Mouse (Mus musculus) large intestine, adult 2 months (tissue): ENCODE results near the gene Oprm1. TPM values are rescaled to one million over a fixed set of nuclear protein-coding genes. Genes with fewer than 3 reads are reported as not detected.
"Not testable (repeated sequence)": the region's sequence is repeated elsewhere in the genome, so short reads cannot be mapped to it uniquely, and the experiment has no call there.

Experiments used
- DNase-seq: peaks from one replicate; pipeline ENCODE4 v3.0.0-alpha.2; 2012; ENCODE audit warnings: low read depth, low spot score
- whole genome bisulfite sequencing: fragments of 180-500 bp; shearing (Covaris S2); methylation state at CpG from one replicate; pipeline ENCODE4 v1.1.7; 2018; 5-methylcytosine and 5-hydroxymethylcytosine counted together
- polyA plus RNA-seq: library from polyadenylated mRNA; depleted of rRNA; stranded (reverse); fragments of >200 nt; gene quantifications from 2 replicates; pipeline ENCODE4 v1.2.3, GENCODE M21; 2012

Oprm1 gene
- polyA plus RNA-seq, 1 experiment = not detected

- no peak for DNase-seq
- 77% methylated on average over 5 of the region's 5 CpGs for WGBS
Measured at GRCm38 (mm10) chr10:6958791-6959190, 200.5 kb downstream of the Oprm1 start.

GRCm38 (mm10) chr10:6967588-6968242 lies 209.4 kb downstream of the Oprm1 start:
- DNase-seq = no peak
- 82% methylated on average over 8 of the region's 8 CpGs for WGBS

GRCm38 (mm10) chr10:6968334-6968733 lies 210.0 kb downstream of the Oprm1 start:
- WGBS = 47% methylated on average over 1 of the region's 1 CpGs
- no peak for DNase-seq

- 79% methylated on average over 2 of the region's 2 CpGs for WGBS
Measured at GRCm38 (mm10) chr10:6977843-6978242, 219.5 kb downstream of the Oprm1 start.

GRCm38 (mm10) chr10:6978733-6979132 lies 220.4 kb downstream of the Oprm1 start:
- 91% methylated on average over 1 of the region's 1 CpGs for WGBS
- DNase-seq = no peak

More at GRCm38 (mm10) chr10:6977843-6978242, 219.5 kb downstream of the Oprm1 start:
- DNase-seq = no peak

GRCm38 (mm10) chr10:6979216-6979615 lies 220.9 kb downstream of the Oprm1 start:
- no peak for DNase-seq
- 77% methylated on average over 7 of the region's 7 CpGs for WGBS

- DNase-seq = no peak
- 57% methylated on average over 8 of the region's 8 CpGs for WGBS
Measured at GRCm38 (mm10) chr10:6979789-6980188, 221.5 kb downstream of the Oprm1 start.

- WGBS = 25% methylated on average over 6 of the region's 6 CpGs
- no peak for DNase-seq
Measured at GRCm38 (mm10) chr10:6980236-6980635, 221.9 kb downstream of the Oprm1 start.

- DNase-seq = no peak
- 64% methylated on average over 2 of the region's 2 CpGs for WGBS
Measured at GRCm38 (mm10) chr10:6982751-6983151, 224.4 kb downstream of the Oprm1 start.

GRCm38 (mm10) chr10:6983431-6983830 lies 225.1 kb downstream of the Oprm1 start:
- DNase-seq = no peak
- WGBS = 82% methylated on average over 2 of the region's 2 CpGs

- WGBS = 74% methylated on average over 4 of the region's 4 CpGs
- DNase-seq = no peak
Measured at GRCm38 (mm10) chr10:6986246-6986645, 227.9 kb downstream of the Oprm1 start.

GRCm38 (mm10) chr10:6987399-6988098 lies 229.2 kb downstream of the Oprm1 start:
- WGBS = 57% methylated on average over 4 of the region's 4 CpGs
- no peak for DNase-seq

GRCm38 (mm10) chr10:6988555-6988954 lies 230.2 kb downstream of the Oprm1 start:
- no peak for DNase-seq
- WGBS = 27% methylated on average over 1 of the region's 1 CpGs

GRCm38 (mm10) chr10:6996895-6997294 lies 238.6 kb downstream of the Oprm1 start:
- DNase-seq = no peak
- 71% methylated on average over 3 of the region's 3 CpGs for WGBS

GRCm38 (mm10) chr10:6998576-6999250 lies 240.4 kb downstream of the Oprm1 start:
- 84% methylated on average over 4 of the region's 4 CpGs for WGBS
- no peak for DNase-seq

GRCm38 (mm10) chr10:6999355-6999754 lies 241.0 kb downstream of the Oprm1 start:
- 86% methylated on average over 3 of the region's 3 CpGs for WGBS
- no peak for DNase-seq

GRCm38 (mm10) chr10:7003898-7004297 lies 245.6 kb downstream of the Oprm1 start:
- DNase-seq = not testable (repeated sequence)

GRCm38 (mm10) chr10:7004980-7005538 lies 246.8 kb downstream of the Oprm1 start:
- no peak for DNase-seq
- WGBS = 49% methylated on average over 5 of the region's 5 CpGs

- no peak for DNase-seq
- 56% methylated on average over 8 of the region's 8 CpGs for WGBS
Measured at GRCm38 (mm10) chr10:7010543-7010942, 252.2 kb downstream of the Oprm1 start.

GRCm38 (mm10) chr10:7015199-7015598 lies 256.9 kb downstream of the Oprm1 start:
- WGBS = 10% methylated on average over 1 of the region's 1 CpGs

More at GRCm38 (mm10) chr10:7015199-7015598, 256.9 kb downstream of the Oprm1 start:
- no peak for DNase-seq
